8 mouse cellular contexts compared by ENCODE assay signal in genomic region chr7:97748527-97749206, GRCm38 (mm10). TPM values are rescaled to one million over a fixed set of nuclear protein-coding genes. Genes with fewer than 3 reads are reported as not detected.
A peak's percentile ranks its signal among the peaks of the same experiment; 100 is the strongest.
DNase-seq lines count a peak whose midpoint lies in the region; ATAC-seq and TF ChIP-seq lines count a peak whose summit lies in the region.

No protein-coding gene starts in this region.

- H3K4me3 ChIP-seq in spleen, adult 2 months (ENCODE audit: extremely low read depth, insufficient read depth, insufficient read length): peak overlapping the region; percentile 63
- H3K4me3 ChIP-seq in forebrain, embryonic 11.5 days (ENCODE audit: low read depth, low read length): no peak overlapping the region
- 0 out of 2 replicates have a peak overlapping the region, but pooled peaks have one; percentile 4 for H3K4me3 ChIP-seq in hindbrain, embryonic 15.5 days
- H3K4me3 ChIP-seq in liver, embryonic 15.5 days (replicated peaks): peak overlapping the region; percentile 49
- H3K4me3 ChIP-seq in neural tube, embryonic 11.5 days (ENCODE audit: low read depth, low read length): no peak overlapping the region

- WGBS in spleen, adult 2 months: 5% methylated on average over 10 of the region's 10 CpGs
- 64% methylated on average over 10 of the region's 10 CpGs for WGBS in forebrain, embryonic 11.5 days
- 56% methylated on average over 10 of the region's 10 CpGs for WGBS in hindbrain, embryonic 15.5 days
- WGBS in liver, embryonic 15.5 days (ENCODE audit: insufficient replicate concordance): 16% methylated on average over 10 of the region's 10 CpGs
- WGBS in neural tube, embryonic 11.5 days: 66% methylated on average over 10 of the region's 10 CpGs

- no peaks in the 10 kb centered on the region for H3K27me3 ChIP-seq in spleen, adult 2 months (ENCODE audit: control insufficient read depth, insufficient read depth, low read length)
- H3K27me3 ChIP-seq in forebrain, embryonic 11.5 days (ENCODE audit: control insufficient read depth, insufficient read depth, low read length): no peaks in the 10 kb centered on the region
- H3K27me3 ChIP-seq in hindbrain, embryonic 15.5 days: no peaks in the 10 kb centered on the region
- H3K27me3 ChIP-seq in liver, embryonic 15.5 days: no peaks in the 10 kb centered on the region
- H3K27me3 ChIP-seq in neural tube, embryonic 11.5 days (ENCODE audit: control insufficient read depth, insufficient read depth, low read length): no peaks in the 10 kb centered on the region

- no peaks in the 10 kb centered on the region for H3K36me3 ChIP-seq in spleen, adult 2 months (ENCODE audit: control insufficient read depth, insufficient read depth, low read length)
- H3K36me3 ChIP-seq in forebrain, embryonic 11.5 days (ENCODE audit: control insufficient read depth, insufficient read depth, low read length): no peaks in the 10 kb centered on the region
- no peaks in the 10 kb centered on the region for H3K36me3 ChIP-seq in hindbrain, embryonic 15.5 days
- no peaks in the 10 kb centered on the region for H3K36me3 ChIP-seq in liver, embryonic 15.5 days (replicated peaks)
- no peaks in the 10 kb centered on the region for H3K36me3 ChIP-seq in neural tube, embryonic 11.5 days (ENCODE audit: control insufficient read depth, insufficient read depth, low read length)

- TF ChIP-seq POLR2A in spleen, adult 2 months (IDR thresholded peaks at IDR 0.05; ENCODE audit: low read depth, low read length): no peak

- H3K27ac ChIP-seq in spleen, adult 2 months (ENCODE audit: insufficient read depth, low read length): peak overlapping the region; percentile 85
- H3K27ac ChIP-seq in forebrain, embryonic 11.5 days (ENCODE audit: low read depth, low read length): no peak overlapping the region
- peak overlapping the region; percentile 23; the same call in 1 of the 2 replicates for H3K27ac ChIP-seq in hindbrain, embryonic 15.5 days (replicated peaks)
- peak overlapping the region; percentile 77 for H3K27ac ChIP-seq in liver, embryonic 15.5 days (replicated peaks)
- H3K27ac ChIP-seq in neural tube, embryonic 11.5 days (ENCODE audit: low read depth, low read length): no peak overlapping the region

- peak; percentile 30 to 41 for DNase-seq in spleen, adult 2 months (ENCODE audit: low read depth in 1 of 2, low spot score in 2 of 2)
- no peak for DNase-seq in spleen, postnatal 4 days (ENCODE audit: low spot score in 2 of 2)
- DNase-seq in forebrain, embryonic 11.5 days (ENCODE audit: low spot score): no peak
- DNase-seq in neural tube, embryonic 11.5 days (ENCODE audit: low spot score): no peak
- no peak for DNase-seq in ovary, postnatal 14 days (ENCODE audit: low spot score)
- DNase-seq in left cerebral cortex, adult 18-20 months (ENCODE audit: low spot score in 2 of 2): no peak

- peak overlapping the region; percentile 23; the same call in 1 of the 2 replicates for H3K9ac ChIP-seq in forebrain, embryonic 11.5 days (ENCODE audit: low read length)
- no peak overlapping the region for H3K9ac ChIP-seq in hindbrain, embryonic 15.5 days
- peak overlapping the region; percentile 29 for H3K9ac ChIP-seq in liver, embryonic 15.5 days
- H3K9ac ChIP-seq in neural tube, embryonic 11.5 days (ENCODE audit: low read length): no peak overlapping the region

- H3K4me1 ChIP-seq in spleen, adult 2 months (ENCODE audit: control insufficient read depth, insufficient read depth, insufficient read length): peaks cover 5% of the 10 kb centered on the region; the same call in 1 of the 2 replicates
- peaks cover 2% of the 10 kb centered on the region; the same call in 1 of the 2 replicates for H3K4me1 ChIP-seq in forebrain, embryonic 11.5 days (replicated peaks; ENCODE audit: control insufficient read depth, insufficient read depth, low read length)
- peaks cover 5% of the 10 kb centered on the region for H3K4me1 ChIP-seq in hindbrain, embryonic 15.5 days (replicated peaks)
- H3K4me1 ChIP-seq in liver, embryonic 15.5 days (replicated peaks): peaks cover 49% of the 10 kb centered on the region
- H3K4me1 ChIP-seq in neural tube, embryonic 11.5 days (ENCODE audit: control insufficient read depth, insufficient read depth, low read length): peaks cover 4% of the 10 kb centered on the region; the same call in 1 of the 2 replicates

- ATAC-seq in forebrain, embryonic 11.5 days (replicated peaks; ENCODE audit: low FRiP score): peak; percentile 33; the same call in 1 of the 2 replicates
- ATAC-seq in hindbrain, embryonic 15.5 days (ENCODE audit: low FRiP score, low read depth): peak; percentile 39; the same call in 1 of the 2 replicates
- ATAC-seq in liver, embryonic 15.5 days (ENCODE audit: insufficient read depth): peak; percentile 14
- ATAC-seq in neural tube, embryonic 11.5 days (ENCODE audit: insufficient read depth, low FRiP score, low TSS enrichment): peak; percentile 18; the same call in 1 of the 2 replicates

- no peaks in the 10 kb centered on the region for H3K9me3 ChIP-seq in forebrain, embryonic 11.5 days (ENCODE audit: control insufficient read depth, low read length)
- H3K9me3 ChIP-seq in hindbrain, embryonic 15.5 days: no peaks in the 10 kb centered on the region
- no peaks in the 10 kb centered on the region for H3K9me3 ChIP-seq in liver, embryonic 15.5 days (replicated peaks)
- no peaks in the 10 kb centered on the region for H3K9me3 ChIP-seq in neural tube, embryonic 11.5 days (ENCODE audit: control insufficient read depth, low read length)

- TF ChIP-seq CTCF in spleen, adult 2 months (IDR thresholded peaks at IDR 0.05; ENCODE audit: extremely low read depth, insufficient read depth, insufficient read length, insufficient replicate concordance): no peak

- 0 out of 2 replicates have a peak overlapping the region, but pooled peaks have one; percentile 15 for H3K4me2 ChIP-seq in forebrain, embryonic 11.5 days (ENCODE audit: low read depth, low read length, severe bottlenecking)
- peak overlapping the region; percentile 35 for H3K4me2 ChIP-seq in hindbrain, embryonic 15.5 days
- H3K4me2 ChIP-seq in liver, embryonic 15.5 days: peak overlapping the region; percentile 78
- peak overlapping the region; percentile 22; the same call in 1 of the 2 replicates for H3K4me2 ChIP-seq in neural tube, embryonic 11.5 days (ENCODE audit: low read depth)

RNA-seq across cellular contexts. Expression of gene Aqp11, which starts 10.6 kb away (rescaled TPM):
- polyA plus RNA-seq in spleen, adult 2 months (2012; rRNA removed): 0.78 and 1.2 TPM in 2 replicates
- polyA plus RNA-seq in forebrain, embryonic 11.5 days (2014; fragmentation: Nextera tagmentation; extraction: Ambion mirVana): 4.6 and 4.8 TPM in 2 replicates
- polyA plus RNA-seq in hindbrain, embryonic 15.5 days (2015; fragmentation: Nextera tagmentation; extraction: Ambion mirVana): 19.4 and 22.1 TPM in 2 replicates
- 30.3 and 34.6 TPM in 2 replicates for polyA plus RNA-seq in liver, embryonic 15.5 days (2015; fragmentation: Nextera tagmentation; extraction: Ambion mirVana)
- 5.7 and 6.2 TPM in 2 replicates for polyA plus RNA-seq in neural tube, embryonic 11.5 days (2014; fragmentation: Nextera tagmentation; extraction: Ambion mirVana)
- 10 to 100 TPM; 26.4 to 27.9 TPM for total RNA-seq in left cerebral cortex, adult 18-20 months (2021)

RNA-seq across cellular contexts. Expression of gene Pak1, which starts 39.7 kb away (rescaled TPM):
- polyA plus RNA-seq in spleen, adult 2 months (2012; rRNA removed): 6.5 and 7.3 TPM in 2 replicates
- polyA plus RNA-seq in forebrain, embryonic 11.5 days (2014; fragmentation: Nextera tagmentation; extraction: Ambion mirVana): 72.2 and 87.2 TPM in 2 replicates
- 130 and 141 TPM in 2 replicates for polyA plus RNA-seq in hindbrain, embryonic 15.5 days (2015; fragmentation: Nextera tagmentation; extraction: Ambion mirVana)
- 9.3 and 9.5 TPM in 2 replicates for polyA plus RNA-seq in liver, embryonic 15.5 days (2015; fragmentation: Nextera tagmentation; extraction: Ambion mirVana)
- polyA plus RNA-seq in neural tube, embryonic 11.5 days (2014; fragmentation: Nextera tagmentation; extraction: Ambion mirVana): 89.8 and 96.1 TPM in 2 replicates
- total RNA-seq in left cerebral cortex, adult 18-20 months (2021): 100 to 1,000 TPM; 423 to 477 TPM

RNA-seq across cellular contexts. Expression of gene Clns1a, which starts 52.2 kb away (rescaled TPM):
- polyA plus RNA-seq in spleen, adult 2 months (2012; rRNA removed): 18.4 and 18.9 TPM in 2 replicates
- 250 and 257 TPM in 2 replicates for polyA plus RNA-seq in forebrain, embryonic 11.5 days (2014; fragmentation: Nextera tagmentation; extraction: Ambion mirVana)
- polyA plus RNA-seq in hindbrain, embryonic 15.5 days (2015; fragmentation: Nextera tagmentation; extraction: Ambion mirVana): 174 and 175 TPM in 2 replicates
- polyA plus RNA-seq in liver, embryonic 15.5 days (2015; fragmentation: Nextera tagmentation; extraction: Ambion mirVana): 60.6 and 61.2 TPM in 2 replicates
- polyA plus RNA-seq in neural tube, embryonic 11.5 days (2014; fragmentation: Nextera tagmentation; extraction: Ambion mirVana): 264 and 278 TPM in 2 replicates
- total RNA-seq in left cerebral cortex, adult 18-20 months (2021): 10 to 100 TPM; 89.6 to 94.8 TPM

Comparison
In these comparisons a context has a peak if more than half of its experiments do, and no peak if none do; other contexts are left out.
1. DNase-seq: peak in spleen, adult 2 months (2 of 2); none in spleen, postnatal 4 days (0 of 2), forebrain, embryonic 11.5 days (single experiment), neural tube, embryonic 11.5 days (single experiment), ovary, postnatal 14 days (single experiment) and left cerebral cortex, adult 18-20 months (0 of 2).
2. H3K27ac ChIP-seq: peak in spleen, adult 2 months (single experiment), hindbrain, embryonic 15.5 days (single experiment) and liver, embryonic 15.5 days (single experiment); none in forebrain, embryonic 11.5 days (single experiment) and neural tube, embryonic 11.5 days (single experiment).
3. H3K4me3 ChIP-seq: peak in spleen, adult 2 months (single experiment), hindbrain, embryonic 15.5 days (single experiment) and liver, embryonic 15.5 days (single experiment); none in forebrain, embryonic 11.5 days (single experiment) and neural tube, embryonic 11.5 days (single experiment).
4. H3K4me2 ChIP-seq: peak in every context shown above with its lines; median percentile 78 in liver, embryonic 15.5 days; 35 in hindbrain, embryonic 15.5 days; 22 in neural tube, embryonic 11.5 days; 15 in forebrain, embryonic 11.5 days.
5. H3K9ac ChIP-seq: peak in forebrain, embryonic 11.5 days (single experiment) and liver, embryonic 15.5 days (single experiment); none in hindbrain, embryonic 15.5 days (single experiment) and neural tube, embryonic 11.5 days (single experiment).
6. Peak in every context shown above with its lines, with median percentiles within 50 percentile points of each other: ATAC-seq.